Mouse (Mus musculus) yolk sac, embryonic 10.5 days (tissue): ENCODE measurements around the gene Prkag2.
A peak's percentile ranks its signal among the peaks of the same experiment; 100 is the strongest.
"Not testable (repeated sequence)": the region's sequence is repeated elsewhere in the genome, so short reads cannot be mapped to it uniquely, and the experiment has no call there.

ENCODE experiments used
- DNase-seq: peaks from one replicate; pipeline ENCODE4 v3.0.0-alpha.2; 2017; ENCODE audit warnings: low spot score

Gene Prkag2

GRCm38 (mm10) chr5:25086234-25086633 is 14.2 kb downstream of the Prkag2 start:
- DNase-seq: no peak

- DNase-seq: no peak
These were observed 15.3 kb downstream of the Prkag2 start for GRCm38 (mm10) chr5:25085170-25085569.

- DNase-seq: no peak
These were observed 16.6 kb downstream of the Prkag2 start for GRCm38 (mm10) chr5:25083816-25084215.

- DNase-seq: no peak
These were observed 17.9 kb downstream of the Prkag2 start for GRCm38 (mm10) chr5:25082542-25082941.

- no peak for DNase-seq
These were observed 18.9 kb downstream of the Prkag2 start for GRCm38 (mm10) chr5:25081545-25081944.

- no peak for DNase-seq
These were observed 19.4 kb downstream of the Prkag2 start for GRCm38 (mm10) chr5:25080994-25081393.

- no peak for DNase-seq
These were observed 19.9 kb downstream of the Prkag2 start for GRCm38 (mm10) chr5:25080438-25080945.

GRCm38 (mm10) chr5:25079766-25080265 is 20.6 kb downstream of the Prkag2 start:
- DNase-seq: no peak

GRCm38 (mm10) chr5:25077873-25078651 is 22.4 kb downstream of the Prkag2 start:
- DNase-seq: no peak

- DNase-seq: not testable (repeated sequence)
These were observed 23.2 kb downstream of the Prkag2 start for GRCm38 (mm10) chr5:25077258-25077657.

- no peak for DNase-seq
These were observed 24.8 kb downstream of the Prkag2 start for GRCm38 (mm10) chr5:25075623-25076022.

- DNase-seq: no peak
These were observed 30.6 kb downstream of the Prkag2 start for GRCm38 (mm10) chr5:25069815-25070214.

- DNase-seq: no peak
These were observed 33.3 kb downstream of the Prkag2 start for GRCm38 (mm10) chr5:25067122-25067521.

GRCm38 (mm10) chr5:25064270-25065232 is 35.9 kb downstream of the Prkag2 start:
- DNase-seq: peak; percentile 19

GRCm38 (mm10) chr5:25062506-25063132 is 37.8 kb downstream of the Prkag2 start:
- DNase-seq: no peak

GRCm38 (mm10) chr5:25058853-25059741 is 41.3 kb downstream of the Prkag2 start:
- DNase-seq: no peak

GRCm38 (mm10) chr5:25058417-25058816 is 42.0 kb downstream of the Prkag2 start:
- DNase-seq: no peak

- DNase-seq: no peak
These were observed 45.2 kb downstream of the Prkag2 start for GRCm38 (mm10) chr5:25055288-25055687.

- no peak for DNase-seq
These were observed 46.3 kb downstream of the Prkag2 start for GRCm38 (mm10) chr5:25053971-25054658.

- no peak for DNase-seq
These were observed 49.6 kb downstream of the Prkag2 start for GRCm38 (mm10) chr5:25050827-25051226.
